Mouse (Mus musculus): ENCODE measurements at regions not wholly inside any gene's neighbourhood (a gene's known extent, or its start where the extent isn't known, plus 50 kb on each side); places are given as distances from the start of the nearest gene placed in this dataset.

GRCm38 (mm10) chr2:132472126-132472525, 86.9 kb upstream of the Prokr2 start:
- no peak for DNase-seq
- intact Hi-C loops (cut with DNase I), result loop anchor here (5.0 kb wide), 1 partner anchor 150 kb away; no protein-coding TSS in a partner anchor

- no peak for DNase-seq
- intact Hi-C loops (cut with DNase I), result no loop called here
Observed at GRCm38 (mm10) chr2:132468957-132469642, 83.9 kb upstream of the Prokr2 start.

- intact Hi-C loops (cut with DNase I), result no loop called here
Observed at GRCm38 (mm10) chr2:132455029-132455428, 69.8 kb upstream of the Prokr2 start.

DNA sequence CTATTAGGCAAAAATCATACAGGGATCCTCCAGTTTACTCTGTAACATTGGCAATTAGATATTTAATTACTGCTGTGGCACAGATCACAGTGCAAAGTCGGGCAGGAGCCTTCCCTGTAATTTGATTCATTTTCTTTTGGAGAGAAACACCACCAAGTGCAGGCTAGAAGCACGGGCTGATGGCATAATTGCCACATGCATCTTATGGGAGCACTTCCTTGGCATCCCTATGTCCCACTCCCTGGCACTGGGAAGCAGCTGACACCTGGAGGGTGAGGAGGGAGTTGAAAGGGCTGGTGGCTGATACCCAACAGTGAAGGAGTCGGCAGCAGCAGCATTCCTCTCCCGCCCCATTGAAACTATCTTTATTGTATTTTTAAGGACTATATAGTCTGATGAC, 64.1 kb upstream of the Prokr2 start:
- no peak for DNase-seq
- intact Hi-C loops (cut with DNase I), result no loop called here

More at GRCm38 (mm10) chr2:132455029-132455428, 69.8 kb upstream of the Prokr2 start:
- no peak for DNase-seq

GRCm38 (mm10) chr2:132447826-132448225, 62.6 kb upstream of the Prokr2 start:
- DNase-seq, result no peak
- intact Hi-C loops (cut with DNase I), result no loop called here

- intact Hi-C loops (cut with DNase I), result no loop called here
- no peak for DNase-seq
Observed at GRCm38 (mm10) chr2:132446019-132446418, 60.8 kb upstream of the Prokr2 start.

GRCm38 (mm10) chr2:132444442-132445161, 59.4 kb upstream of the Prokr2 start:
- no peak for DNase-seq
- intact Hi-C loops (cut with DNase I), result no loop called here

All from gastrocnemius, postnatal 36 days (tissue).